8 mouse cellular contexts compared by ENCODE assay signal in the genomic region with DNA sequence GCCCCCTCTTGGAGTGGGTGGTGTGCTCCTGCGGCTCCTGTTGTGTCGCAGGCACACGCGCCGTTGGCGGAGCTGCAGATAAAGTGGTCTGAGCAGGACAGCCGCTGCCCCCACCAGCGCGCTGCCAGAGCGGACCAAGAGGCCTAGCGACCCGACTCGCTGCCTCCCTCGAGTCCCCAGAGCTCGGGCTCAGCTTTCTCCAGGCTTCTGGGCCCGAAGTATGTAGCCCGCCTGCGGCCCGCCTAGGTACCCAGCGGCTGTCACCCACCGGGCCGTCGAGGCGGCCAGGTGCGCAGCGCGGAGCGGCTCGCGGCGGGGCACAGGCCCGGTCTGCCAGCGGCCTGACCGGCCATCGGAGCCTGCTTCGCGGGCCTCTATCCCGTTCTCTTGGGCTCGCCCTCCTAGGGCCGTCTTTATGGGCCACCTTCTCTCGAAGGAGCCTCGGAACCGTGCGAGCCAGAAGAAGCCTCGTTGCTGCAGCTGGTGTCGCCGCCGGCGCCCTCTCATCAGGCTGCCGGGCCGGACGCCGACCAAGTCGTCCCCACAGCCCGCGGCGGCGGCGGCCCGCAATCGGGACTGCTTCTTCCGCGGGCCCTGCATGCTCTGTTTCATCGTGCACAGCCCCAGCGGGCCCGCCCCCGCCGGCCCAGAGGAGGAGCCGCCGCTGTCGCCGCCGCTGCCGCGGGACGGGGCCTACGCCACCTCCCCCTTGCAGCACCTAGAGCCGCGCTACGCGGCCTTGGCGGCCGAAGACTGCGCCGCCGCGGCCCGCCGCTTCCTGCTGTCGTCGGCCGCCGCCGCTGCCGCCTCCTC. TPM values are rescaled to one million over a fixed set of nuclear protein-coding genes. Genes with fewer than 3 reads are reported as not detected.
A peak's percentile ranks its signal among the peaks of the same experiment; 100 is the strongest.
DNase-seq lines count a peak whose midpoint lies in the region; ATAC-seq and TF ChIP-seq lines count a peak whose summit lies in the region.

Gene B630019K06Rik (plus strand): TSS at position 40 of the 813 bp plus-strand sequence.

- DNase-seq in cerebellum, adult 2 months: peak; percentile 53 to 63
- DNase-seq in frontal cortex, adult 2 months (ENCODE audit: extremely low spot score in 1 of 2, low spot score in 1 of 2): peak in 1 of 2 experiments; percentile 47
- peak in 1 of 2 experiments; percentile 54 for DNase-seq in layer of hippocampus, adult 8-10 months (ENCODE audit: low spot score in 2 of 2)
- peak; percentile 78 for DNase-seq in lung, embryonic 14.5 days
- DNase-seq in thymus, postnatal 0 days (ENCODE audit: low spot score): peak; percentile 10

- peak within 1 kb of the TSS; percentile 67 for H3K4me2 ChIP-seq in lung, embryonic 14.5 days

- H3K4me1 ChIP-seq in ES-Bruce4 (ENCODE audit: control insufficient read depth, insufficient read depth, low read length): no peaks in the 10 kb centered on the region
- H3K4me1 ChIP-seq in cerebellum, adult 2 months (ENCODE audit: control insufficient read depth, insufficient read depth, low read length): no peaks in the 10 kb centered on the region
- no peaks in the 10 kb centered on the region; the same call in 1 of the 2 replicates for H3K4me1 ChIP-seq in lung, embryonic 14.5 days (ENCODE audit: insufficient read depth)
- no peaks in the 10 kb centered on the region for H3K4me1 ChIP-seq in olfactory bulb, adult 2 months (ENCODE audit: control insufficient read depth, insufficient read depth, low read length)

- 10% methylated on average over 57 of the region's 95 CpGs for WGBS in cerebellum, adult 2 months
- WGBS in lung, embryonic 14.5 days: 6% methylated on average over 86 of the region's 95 CpGs
- 17% methylated on average over 79 of the region's 95 CpGs for WGBS in olfactory bulb, adult 2 months

- no peak for TF ChIP-seq CTCF in ES-Bruce4 (IDR thresholded peaks at IDR 0.05; ENCODE audit: low read depth, low read length)
- TF ChIP-seq CTCF in cerebellum, adult 2 months (IDR thresholded peaks at IDR 0.05; ENCODE audit: borderline replicate concordance, insufficient read depth, low read depth, low read length): no peak
- TF ChIP-seq CTCF in lung, embryonic 14.5 days (IDR thresholded peaks at IDR 0.05; ENCODE audit: low read depth): no peak
- TF ChIP-seq CTCF in olfactory bulb, adult 2 months (IDR thresholded peaks at IDR 0.05; ENCODE audit: insufficient read depth, low read depth, low read length): no peak

- H3K27me3 ChIP-seq in ES-Bruce4 (ENCODE audit: control insufficient read depth, insufficient read depth, low read length, poor library complexity, severe bottlenecking): peaks cover 6% of the 10 kb centered on the region
- no peaks in the 10 kb centered on the region for H3K27me3 ChIP-seq in cerebellum, adult 2 months (ENCODE audit: control insufficient read depth, insufficient read depth, low read length)
- no peaks in the 10 kb centered on the region for H3K27me3 ChIP-seq in lung, embryonic 14.5 days (ENCODE audit: insufficient read depth, low read length)

- peak within 1 kb of the TSS; percentile 75 for H3K4me3 ChIP-seq in ES-Bruce4 (ENCODE audit: low read depth, low read length)
- peak within 1 kb of the TSS; percentile 64 for H3K4me3 ChIP-seq in cerebellum, adult 2 months (replicated peaks; ENCODE audit: insufficient read depth, low read depth, low read length)
- H3K4me3 ChIP-seq in lung, embryonic 14.5 days (ENCODE audit: low read depth, low read length): peak within 1 kb of the TSS; percentile 53
- H3K4me3 ChIP-seq in olfactory bulb, adult 2 months (ENCODE audit: insufficient read depth, low read depth, low read length): peak within 1 kb of the TSS; percentile 53

- H3K36me3 ChIP-seq in ES-Bruce4 (ENCODE audit: control insufficient read depth, insufficient read depth, low read length, poor library complexity, severe bottlenecking): no peaks in the 10 kb centered on the region
- H3K36me3 ChIP-seq in lung, embryonic 14.5 days (ENCODE audit: insufficient read depth): 0 out of 2 replicates have a peak, but pooled peaks cover 4% of the 10 kb centered on the region

- peak within 1 kb of the TSS; percentile 76 for H3K9ac ChIP-seq in ES-Bruce4 (ENCODE audit: low read depth, poor library complexity, severe bottlenecking)
- H3K9ac ChIP-seq in lung, embryonic 14.5 days: peak within 1 kb of the TSS; percentile 74

- TF ChIP-seq POLR2A in ES-Bruce4 (IDR thresholded peaks at IDR 0.05; ENCODE audit: insufficient read depth, low read length): no peak
- TF ChIP-seq POLR2A in cerebellum, adult 2 months (IDR thresholded peaks at IDR 0.05; ENCODE audit: borderline replicate concordance, insufficient read depth, low read length): 0 out of 2 replicates have a peak, but pooled peaks have one; percentile 26
- 0 out of 2 replicates have a peak, but pooled peaks have one; percentile 24 for TF ChIP-seq POLR2A in olfactory bulb, adult 2 months (IDR thresholded peaks at IDR 0.05; ENCODE audit: insufficient read depth, low read depth, low read length)

- no peaks in the 10 kb centered on the region for H3K9me3 ChIP-seq in ES-Bruce4 (replicated peaks; ENCODE audit: control insufficient read depth, insufficient read depth, low read length, poor library complexity, severe bottlenecking)
- no peaks in the 10 kb centered on the region for H3K9me3 ChIP-seq in lung, embryonic 14.5 days (ENCODE audit: low read depth, low read length)

- no peak for TF ChIP-seq EP300 in ES-Bruce4 (IDR thresholded peaks at IDR 0.05; ENCODE audit: insufficient read depth, low read depth, low read length)

- ATAC-seq in hematopoietic stem cell, adult 5-6 weeks (replicated peaks in 1 of 2; ENCODE audit: insufficient read depth in 1 of 2, low FRiP score in 2 of 2, low TSS enrichment in 1 of 2, low read depth in 1 of 2, poor library complexity in 2 of 2, severe bottlenecking in 2 of 2): peak; percentile 65 to 69
- peak; percentile 95 for ATAC-seq in lung, embryonic 14.5 days (ENCODE audit: insufficient read depth)

- no peak within 1 kb of the TSS for H3K27ac ChIP-seq in ES-Bruce4 (ENCODE audit: insufficient read depth, low read length)
- H3K27ac ChIP-seq in cerebellum, adult 2 months (ENCODE audit: insufficient read depth, low read length): 0 out of 2 replicates have a peak within 1 kb of the TSS, but pooled peaks have one; percentile 54
- H3K27ac ChIP-seq in lung, embryonic 14.5 days (ENCODE audit: low read depth): peak within 1 kb of the TSS; percentile 86
- peak within 1 kb of the TSS; percentile 73 for H3K27ac ChIP-seq in olfactory bulb, adult 2 months (ENCODE audit: insufficient read depth, low read depth, low read length)

RNA-seq across cellular contexts. Expression of gene B630019K06Rik, which starts in this region (rescaled TPM):
- 0.52 and 0.61 TPM in 2 replicates for polyA plus RNA-seq in ES-Bruce4 (2011; ENCODE audit: insufficient read depth, insufficient read length, low read depth, missing spikeins)
- polyA plus RNA-seq in cerebellum, adult 2 months (2012; rRNA removed): 37.2 and 41.3 TPM in 2 replicates
- 20.0 and 20.4 TPM in 2 replicates for polyA plus RNA-seq in frontal cortex, adult 2 months (2012; rRNA removed)
- 2.1 and 2.8 TPM in 2 replicates for total RNA-seq in hematopoietic stem cell, adult 5-6 weeks (2017)
- 10 to 100 TPM; 32.7 to 36.7 (median 33.4) TPM for total RNA-seq in layer of hippocampus, adult 8-10 months (2022)
- polyA plus RNA-seq in lung, embryonic 14.5 days (2014; fragmentation: Nextera tagmentation; extraction: Ambion mirVana): 6.5 and 7.0 TPM in 2 replicates
- polyA plus RNA-seq in olfactory bulb, adult 2 months (2012; ENCODE audit: insufficient read depth, insufficient read length, low replicate concordance, missing spikeins): not detected in 2 replicates
- 0.67 and 0.78 TPM in 2 replicates for polyA plus RNA-seq in thymus, postnatal 0 days (2015; fragmentation: Nextera tagmentation; extraction: Ambion mirVana)

Comparison
In these comparisons a context has a peak if more than half of its experiments do, and no peak if none do; other contexts are left out.
1. Peak in DNase-seq in thymus, postnatal 0 days; RNA of the gene not detected or under 1 TPM.